Mouse (Mus musculus) mouse embryonic stem cell (cell line): ENCODE results near the gene Plb1.

Experiments used
- in situ Hi-C, 2 experiments: fragments of 300-500 bp; cut with MboI; formaldehyde crosslinking; loops; 1 replicate in 1 of 2; 3 replicates in 1 of 2; pipeline ENCODE4 v1.14.3; 2019 to 2020; ENCODE audit warnings: low sequenced_read_pairs in 2 of 2, low pct_unique_long_range_greater_than_20kb in 1 of 2, mixed read lengths in 1 of 2; ENCODE audit not compliant: unreplicated experiment in 1 of 2

The Plb1 gene

DNA sequence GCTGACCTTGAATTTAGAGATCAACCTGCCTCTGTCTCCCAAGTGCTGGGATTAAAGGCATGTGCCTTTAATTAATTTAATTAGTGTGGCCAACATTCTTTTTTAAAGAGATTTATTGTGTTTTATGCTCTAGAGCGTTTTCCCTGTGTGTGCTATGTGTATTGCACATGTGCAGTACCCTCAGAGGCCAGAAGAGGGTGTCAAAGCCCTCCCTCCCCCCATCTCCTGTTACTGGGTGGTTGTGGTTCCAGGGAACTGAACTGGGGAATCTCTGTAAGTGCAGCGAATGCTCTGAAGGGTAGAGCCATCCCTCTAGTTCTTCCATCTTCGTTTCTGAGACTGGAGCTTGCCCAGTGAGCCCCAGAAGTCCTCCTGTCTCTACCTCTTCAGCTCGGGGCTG, 2.1 kb upstream of the Plb1 start:
- in situ Hi-C loops = no loop called here

DNA sequence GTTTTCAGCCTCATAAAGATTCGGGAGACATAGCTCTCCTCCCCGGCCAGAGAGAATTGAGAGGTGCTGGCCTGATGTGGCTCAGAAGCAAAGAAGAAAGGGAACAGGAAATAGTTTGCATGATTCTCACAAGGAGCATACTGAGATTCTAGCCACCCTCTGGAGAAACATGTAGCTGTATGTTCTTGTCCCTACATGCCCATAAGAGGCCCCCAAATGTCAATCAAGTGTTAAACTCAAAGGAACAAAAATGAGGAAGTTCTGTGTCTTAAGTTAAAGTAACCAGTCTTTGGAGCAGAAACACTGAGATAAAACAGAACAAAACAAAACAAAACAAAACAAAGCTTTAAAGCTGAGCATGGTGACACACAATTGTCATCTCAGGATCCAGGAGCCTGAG, 6.8 kb downstream of the Plb1 start:
- in situ Hi-C loops = no loop called here

DNA sequence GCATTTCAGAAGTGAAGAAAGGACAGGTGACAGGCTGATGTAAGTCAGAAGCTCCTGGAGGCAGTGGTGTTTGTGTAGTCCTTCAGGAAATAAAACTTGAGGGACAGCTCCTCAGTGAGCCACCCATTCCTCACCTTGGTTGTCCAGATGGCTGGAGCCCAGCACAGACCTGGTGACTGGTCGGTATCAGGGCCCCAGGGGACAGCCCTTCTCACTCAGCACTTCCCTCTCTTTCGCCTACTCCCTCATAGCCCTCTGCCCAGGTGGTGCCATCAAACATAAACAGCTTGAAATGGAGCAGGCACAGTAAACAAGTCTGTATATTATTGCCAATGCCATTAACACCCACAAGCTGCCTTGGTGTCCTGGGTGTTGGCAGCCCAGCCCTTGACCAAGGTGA, 8.2 kb downstream of the Plb1 start:
- in situ Hi-C loops = no loop called here

DNA sequence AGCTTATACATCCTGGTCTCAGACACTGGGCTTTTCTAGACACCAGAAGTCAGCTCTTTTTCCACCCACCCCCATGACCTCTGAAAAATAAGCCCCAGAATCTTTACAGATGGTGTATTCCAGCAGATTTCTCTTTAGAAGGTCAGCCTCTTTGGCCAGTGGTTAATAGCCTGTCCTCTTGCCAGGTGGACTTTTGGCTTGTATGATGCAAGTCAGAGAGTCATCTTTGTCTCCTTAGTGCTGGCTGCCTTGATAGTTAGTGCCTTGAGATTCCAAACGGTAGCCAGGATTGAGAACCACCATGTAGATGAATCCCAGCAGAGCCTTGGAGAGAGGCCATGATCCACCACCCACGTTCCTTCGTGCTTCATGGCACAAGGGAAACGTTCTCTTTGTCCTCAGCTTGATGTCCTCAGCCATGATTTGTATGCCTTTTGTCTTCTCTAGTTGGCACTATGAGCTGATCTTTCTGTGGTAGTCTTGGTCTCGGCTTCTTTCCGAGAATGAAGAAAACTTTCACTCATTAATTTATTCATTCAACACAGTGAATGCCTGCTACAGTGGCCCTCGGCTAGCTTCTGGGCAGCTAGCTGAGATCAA, 10.9 kb downstream of the Plb1 start:
- in situ Hi-C loops = no loop called here

DNA sequence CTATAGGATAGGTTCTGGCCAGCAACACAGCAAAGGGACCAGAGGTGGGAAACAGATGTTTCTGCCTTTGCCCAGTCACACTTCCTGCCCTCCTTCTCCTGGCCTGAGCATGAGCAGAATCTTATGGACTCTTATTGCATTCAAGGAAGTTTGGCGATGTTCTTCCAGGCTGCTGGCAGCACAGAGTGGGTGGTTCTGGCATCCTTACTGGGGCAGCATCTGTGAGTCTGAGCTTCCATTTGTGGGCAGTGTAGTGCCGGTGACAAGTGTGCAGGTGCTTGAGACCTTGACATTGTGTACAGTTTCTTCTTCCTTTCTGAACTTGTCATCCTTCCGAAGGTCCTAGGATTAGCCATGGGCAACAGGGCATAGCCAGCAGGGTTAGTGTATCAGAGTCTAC, 12.9 kb downstream of the Plb1 start:
- in situ Hi-C loops = no loop called here

DNA sequence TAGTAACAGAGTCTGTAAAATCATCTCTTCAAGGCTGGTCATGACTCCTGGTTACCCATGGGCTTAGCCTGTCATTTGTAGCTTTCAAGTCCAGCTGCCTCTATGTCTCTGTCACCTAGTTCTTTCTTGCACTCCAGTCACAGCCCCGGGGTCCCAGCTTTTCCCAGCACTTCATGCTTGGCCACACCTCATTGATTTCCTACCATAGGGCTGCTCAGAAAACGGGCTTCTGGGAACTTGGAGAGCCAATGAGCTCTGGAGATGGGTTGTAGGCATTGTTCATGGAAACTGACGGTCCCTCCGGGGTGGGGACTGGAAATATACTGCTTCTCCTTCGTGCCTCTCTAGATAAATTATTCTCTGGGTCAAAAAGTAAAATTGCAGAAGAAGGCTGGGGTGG, 28.2 kb downstream of the Plb1 start:
- in situ Hi-C loops = no loop called here

DNA sequence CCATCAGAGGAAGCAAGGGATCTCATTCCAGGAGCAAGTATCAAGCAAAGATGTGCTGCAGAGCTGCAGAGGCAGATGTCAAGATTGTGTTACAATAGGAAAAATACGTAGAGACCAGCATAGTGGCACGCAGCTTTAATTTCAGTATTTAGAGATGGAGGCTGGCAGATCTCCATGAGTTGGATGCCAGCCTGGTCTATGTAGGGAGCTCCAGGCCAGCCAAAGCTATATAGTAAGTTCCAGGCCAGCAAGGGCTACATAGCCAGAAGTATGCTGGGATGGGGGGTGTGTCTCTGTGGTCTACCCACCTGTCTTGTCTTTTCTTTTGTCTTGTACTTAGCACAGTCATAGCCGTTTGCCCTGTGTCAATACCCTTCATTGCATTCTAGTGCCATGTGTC, 28.7 kb downstream of the Plb1 start:
- in situ Hi-C loops = no loop called here

DNA sequence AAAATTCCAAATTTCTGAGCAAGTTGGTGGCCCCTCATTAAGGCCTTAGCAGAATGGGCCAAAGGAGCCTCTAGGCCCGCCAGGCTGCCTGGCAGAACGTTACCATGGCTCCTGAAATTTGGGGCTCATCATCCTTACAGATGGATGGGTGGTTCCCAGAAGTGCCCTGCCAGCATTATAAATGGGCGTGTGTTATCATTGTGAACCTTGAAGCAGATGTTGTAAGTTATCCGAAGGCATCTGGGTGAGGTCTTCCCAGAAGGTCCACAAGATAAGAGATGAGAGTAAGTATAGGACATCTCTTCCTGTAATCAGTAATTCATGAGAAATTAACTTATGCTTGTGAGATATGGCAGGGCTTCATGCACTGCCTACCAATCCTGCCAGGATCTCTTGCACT, 30.0 kb downstream of the Plb1 start:
- in situ Hi-C loops = no loop called here

DNA sequence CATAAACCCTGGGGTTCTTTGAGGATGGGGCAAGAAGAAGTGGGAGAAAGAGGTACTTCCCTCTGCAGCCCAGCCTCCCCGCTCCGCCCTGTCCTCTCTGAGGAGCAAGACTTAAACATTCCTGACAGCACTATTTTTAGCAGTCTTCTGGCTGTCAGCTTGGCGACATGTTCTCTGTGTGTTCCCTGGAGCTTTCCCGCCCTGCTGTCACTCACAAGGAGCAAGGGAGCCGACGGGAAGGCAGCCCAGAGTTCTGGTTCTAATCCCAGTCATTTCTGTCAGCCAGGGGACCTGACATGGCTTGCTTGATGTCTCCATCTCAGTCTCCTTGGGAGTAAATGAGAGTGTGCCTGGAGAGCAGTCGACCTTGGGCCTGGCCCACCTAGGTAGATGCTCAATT, 40.0 kb downstream of the Plb1 start:
- in situ Hi-C loops = no loop called here

DNA sequence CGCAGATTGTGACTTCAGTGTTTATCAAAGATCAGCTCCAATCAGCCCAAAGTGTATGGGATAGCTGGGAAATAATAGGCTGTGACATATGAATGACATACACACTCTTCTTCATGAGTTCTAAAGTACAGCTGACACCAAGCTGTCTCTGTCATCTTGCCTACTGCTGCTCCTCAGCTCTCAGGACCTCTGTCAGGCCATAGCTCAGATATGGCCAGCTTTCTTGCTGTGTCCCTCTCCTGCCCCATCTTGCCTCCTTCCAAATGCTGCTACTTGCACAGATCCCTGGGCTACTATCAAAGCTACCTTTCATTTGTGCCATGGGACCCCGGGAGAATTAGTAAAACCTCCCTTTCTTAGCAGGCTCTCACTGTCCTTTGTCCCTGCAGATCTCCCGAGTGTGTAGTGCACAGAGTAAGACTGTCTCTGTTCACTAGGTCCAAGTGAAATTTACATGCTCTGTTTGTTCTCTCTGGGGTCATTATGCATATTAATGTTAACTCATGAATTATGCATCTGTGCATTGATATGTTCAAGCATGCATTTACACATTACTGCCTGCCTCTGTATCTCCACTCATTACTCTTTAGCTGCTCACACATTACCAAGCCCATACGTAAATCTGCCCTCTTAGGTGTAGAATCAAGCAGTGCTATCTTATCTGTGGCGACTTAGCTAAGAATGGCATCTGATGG, 45.6 kb downstream of the Plb1 start:
- in situ Hi-C loops = no loop called here

DNA sequence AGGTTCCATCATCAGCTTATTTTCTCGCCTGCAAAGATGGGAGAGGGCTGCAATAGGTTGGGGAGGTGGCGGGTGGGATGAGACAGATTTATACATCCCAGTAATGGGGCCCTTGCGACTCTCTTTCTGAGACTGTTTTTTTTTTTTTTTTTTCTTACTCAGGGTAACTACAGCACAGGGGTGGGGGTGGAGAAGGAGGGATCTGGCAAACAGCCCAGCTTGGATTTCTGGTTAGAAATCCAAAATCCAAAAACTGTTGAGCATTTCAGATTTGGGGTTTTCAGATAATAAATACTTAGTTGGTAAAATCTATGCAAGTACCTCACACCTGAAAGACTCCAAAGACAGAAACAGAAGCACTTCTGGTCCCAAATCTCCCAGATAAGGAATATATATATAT, 47.6 kb downstream of the Plb1 start:
- in situ Hi-C loops = no loop called here

DNA sequence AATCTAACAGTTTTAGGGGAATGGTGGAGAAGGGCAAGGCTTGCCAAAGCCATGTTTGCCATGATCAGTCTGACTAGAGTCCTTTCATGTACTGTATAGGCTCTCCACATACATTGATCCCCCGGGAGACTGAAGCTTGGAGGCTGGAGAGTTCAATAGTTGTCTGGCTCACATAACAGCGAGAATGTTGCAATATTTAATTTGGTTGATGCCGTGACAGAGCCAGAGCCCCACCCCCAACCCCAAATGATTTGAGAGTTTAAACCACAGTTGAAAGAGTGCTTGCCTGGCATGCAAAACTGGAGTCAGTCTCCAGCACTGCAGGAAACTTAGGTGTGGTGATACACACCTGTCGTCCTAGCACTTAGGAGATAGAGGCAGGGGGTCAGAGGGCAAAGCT, 49.8 kb downstream of the Plb1 start:
- in situ Hi-C loops = no loop called here

DNA sequence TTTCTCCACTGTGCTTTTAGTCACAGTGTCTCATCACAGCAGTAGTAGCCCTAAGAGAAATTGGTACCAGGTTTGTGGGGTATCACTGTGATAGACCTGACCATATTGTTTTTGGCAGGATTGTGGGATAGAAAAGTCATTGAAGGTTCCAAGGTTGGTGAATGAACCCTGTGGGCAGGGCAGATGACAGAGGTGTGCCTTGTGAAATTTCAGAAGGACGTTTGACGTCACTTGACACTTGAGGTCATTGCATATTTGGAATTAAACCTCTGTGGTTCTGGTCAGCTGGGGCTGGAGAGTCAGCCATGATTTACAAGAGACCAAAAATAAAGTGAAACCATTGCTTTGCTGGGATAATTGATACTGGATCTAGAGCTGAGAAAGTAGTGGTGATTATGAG, 50.9 kb downstream of the Plb1 start:
- in situ Hi-C loops = no loop called here

DNA sequence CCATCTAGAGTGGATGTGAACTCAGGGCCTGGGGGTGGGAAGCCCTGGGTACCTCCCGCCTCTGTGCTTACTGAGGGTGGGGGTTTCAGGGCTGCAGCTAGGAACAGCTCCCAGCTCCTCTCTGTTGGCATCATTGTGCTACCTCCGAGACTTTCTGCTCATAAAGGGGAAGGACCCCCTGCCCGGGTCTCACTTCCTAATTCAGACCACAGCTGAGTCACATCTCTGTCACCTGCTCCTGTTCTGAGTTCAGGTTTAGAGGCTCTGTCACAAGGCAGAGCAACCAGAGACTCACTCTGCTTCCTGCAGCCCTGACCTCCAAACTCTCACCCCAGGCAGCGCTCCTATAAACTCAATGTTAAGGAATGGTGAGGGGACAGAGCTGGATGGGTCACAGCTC, 53.8 kb downstream of the Plb1 start:
- in situ Hi-C loops = no loop called here

DNA sequence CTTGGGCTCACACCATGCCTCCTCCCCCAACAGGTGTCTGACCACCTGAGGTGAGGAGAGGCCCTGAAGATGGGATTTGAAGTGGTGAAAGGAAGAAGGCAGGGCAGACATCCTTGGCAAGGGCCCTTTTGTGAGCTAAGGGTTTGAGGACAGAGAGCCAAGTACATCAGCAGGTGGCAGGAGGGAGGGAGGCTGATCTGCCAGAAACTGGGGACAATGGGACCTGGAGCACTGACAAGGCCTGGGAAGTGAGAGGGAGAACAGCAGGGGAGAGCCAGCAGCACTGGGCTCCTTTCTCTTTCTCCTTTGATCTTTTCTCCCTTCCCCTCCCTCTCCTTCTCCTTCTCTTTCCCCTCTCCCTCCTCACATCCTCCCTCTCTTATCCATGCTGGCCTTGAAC, 55.5 kb downstream of the Plb1 start:
- in situ Hi-C loops = no loop called here

DNA sequence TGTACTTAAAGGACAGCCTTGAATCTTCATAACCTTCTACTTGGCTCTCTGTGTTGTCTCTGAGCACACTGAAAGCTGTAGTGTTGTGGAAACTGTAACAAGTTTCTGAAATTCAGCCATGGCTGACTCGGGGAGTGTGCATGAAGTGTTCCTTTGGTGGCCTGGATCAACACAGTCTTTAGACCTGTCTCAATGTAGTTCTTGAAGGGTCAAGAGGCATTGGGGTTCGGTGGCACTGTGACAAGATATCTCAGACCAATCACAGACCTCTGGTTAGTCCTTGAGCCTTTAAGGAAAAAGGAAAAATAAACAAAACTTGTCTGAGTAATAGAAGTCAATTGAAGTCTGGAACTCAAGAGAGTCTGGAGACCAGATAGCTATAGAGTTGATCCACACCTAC, 58.8 kb downstream of the Plb1 start:
- in situ Hi-C loops = no loop called here

DNA sequence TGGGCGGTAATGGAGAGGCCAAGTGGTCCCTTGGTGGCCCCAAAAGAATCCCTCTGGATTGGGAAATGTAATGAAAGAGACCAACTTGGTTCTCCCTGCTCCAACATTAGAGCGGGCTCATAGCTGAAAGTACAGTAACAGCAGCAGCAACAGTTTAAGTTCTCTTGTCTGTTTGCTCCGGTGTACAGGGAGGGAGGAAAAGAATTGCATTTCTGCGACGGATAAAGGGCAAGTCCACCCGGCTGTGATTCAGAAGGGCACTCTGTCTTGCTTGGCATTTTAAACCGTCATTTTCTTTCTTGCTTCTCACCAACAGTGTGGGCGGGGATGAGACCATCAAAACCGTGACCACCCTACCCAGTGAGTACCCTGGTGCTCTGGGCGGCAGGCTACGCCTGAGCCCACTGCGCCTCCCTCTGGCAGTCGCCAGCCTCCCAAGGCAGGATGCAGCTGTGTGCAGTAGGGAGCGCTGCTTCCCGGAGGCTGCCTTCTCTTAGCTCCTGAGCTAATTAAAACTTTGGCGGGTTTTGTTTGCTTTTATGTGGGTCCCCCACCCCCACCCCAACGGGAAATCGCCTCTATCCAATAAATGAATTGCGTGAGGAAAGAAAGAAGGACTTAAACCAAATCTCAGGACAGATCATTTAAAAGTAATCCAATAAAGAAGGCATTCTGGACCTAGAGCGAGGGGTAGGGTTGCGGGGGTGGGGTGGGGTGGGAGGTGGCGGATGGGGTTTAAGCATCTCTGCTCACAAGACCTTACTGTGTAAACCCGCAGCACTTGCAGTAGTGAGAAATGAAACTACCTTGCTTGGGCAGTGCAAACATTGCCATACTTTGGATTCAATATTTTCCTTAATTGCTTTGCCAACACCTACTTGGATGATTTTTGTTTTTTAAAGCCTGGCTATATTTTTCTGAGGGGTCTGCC, 70.7 kb downstream of the Plb1 start:
- in situ Hi-C loops = no loop called here

DNA sequence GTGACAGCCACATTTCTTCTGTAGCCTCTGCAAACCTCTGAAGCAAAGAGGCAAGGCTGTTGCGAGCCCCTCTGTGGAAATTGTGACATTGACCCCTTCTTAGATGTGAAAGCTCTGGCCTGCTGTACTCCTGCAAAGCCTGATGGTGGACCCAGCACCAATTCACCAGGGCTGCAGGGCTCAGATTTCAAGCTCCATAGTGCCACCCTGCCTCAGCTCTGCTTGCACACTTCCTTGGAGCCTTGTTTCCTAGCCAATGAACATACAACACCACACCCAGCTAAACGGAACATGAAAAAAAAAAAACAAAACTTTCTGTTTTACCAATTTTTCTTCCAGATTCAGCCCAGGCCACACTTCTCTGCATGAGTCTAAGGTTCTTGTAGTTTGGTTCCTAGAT, 74.6 kb downstream of the Plb1 start:
- in situ Hi-C loops = no loop called here

DNA sequence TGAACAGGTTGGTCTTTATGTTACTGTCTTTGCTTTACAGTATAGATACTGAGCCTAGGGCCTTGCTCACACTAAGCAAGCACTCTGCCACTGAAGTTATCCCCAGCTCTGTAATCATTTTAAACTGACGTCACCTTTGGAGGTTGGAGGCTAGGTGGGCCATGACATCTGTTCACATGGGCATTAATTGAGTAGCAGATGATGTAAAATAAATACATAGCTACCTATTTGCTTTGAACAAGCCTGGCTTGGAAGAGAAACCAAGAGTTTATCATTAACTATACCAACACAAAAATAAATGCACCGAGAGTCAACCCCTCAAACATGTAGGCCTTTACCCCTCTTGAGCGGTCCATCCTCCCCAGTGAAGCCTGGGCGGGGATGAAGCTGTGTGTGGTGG, 76.1 kb downstream of the Plb1 start:
- in situ Hi-C loops = no loop called here

DNA sequence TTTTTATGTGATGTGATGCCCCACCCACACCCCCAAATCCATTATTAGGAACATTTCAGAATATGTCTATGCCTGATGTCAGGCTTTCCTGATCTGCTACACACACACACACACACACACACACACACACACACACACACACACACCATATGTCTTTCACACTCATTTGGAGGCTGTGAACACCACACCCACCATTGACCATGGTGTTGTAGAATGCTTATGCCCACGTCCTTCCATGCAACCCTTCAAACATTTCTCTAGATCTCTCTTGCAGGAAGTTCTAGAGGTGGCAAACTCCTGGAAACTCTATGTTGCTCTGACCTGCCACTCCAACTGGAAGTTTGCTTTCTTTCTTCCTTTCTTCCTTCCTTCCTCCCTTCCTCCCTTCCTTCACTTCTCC, 77.2 kb downstream of the Plb1 start:
- in situ Hi-C loops = loop anchor here (10.0 kb wide), 1 partner anchor 205 kb away; no protein-coding TSS in a partner anchor
